Mouse (Mus musculus): ENCODE results near the gene Syt9.

The Syt9 gene

DNA sequence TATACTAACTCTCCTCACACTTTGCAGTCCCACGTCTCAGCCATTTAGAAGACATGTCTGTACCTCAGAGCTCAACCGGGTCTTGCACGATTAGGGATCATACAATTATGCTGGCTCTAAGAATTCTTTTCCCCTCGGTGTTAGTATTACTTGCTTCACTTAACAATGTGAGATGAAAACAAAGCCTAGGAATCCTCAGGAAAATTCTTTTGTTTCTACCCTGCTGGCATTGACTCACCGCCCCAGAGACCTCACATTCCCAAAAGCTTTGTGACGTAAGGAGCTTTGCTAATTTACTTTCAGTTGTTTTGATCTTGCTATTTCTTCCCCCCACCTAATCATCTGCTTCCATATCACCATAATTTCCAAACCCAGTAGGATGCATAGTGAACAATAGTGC is 166.0 kb downstream of the Syt9 start:
- DNase-seq (ENCODE audit: low read depth in 2 of 2, low spot score in 2 of 2): no peak

DNA sequence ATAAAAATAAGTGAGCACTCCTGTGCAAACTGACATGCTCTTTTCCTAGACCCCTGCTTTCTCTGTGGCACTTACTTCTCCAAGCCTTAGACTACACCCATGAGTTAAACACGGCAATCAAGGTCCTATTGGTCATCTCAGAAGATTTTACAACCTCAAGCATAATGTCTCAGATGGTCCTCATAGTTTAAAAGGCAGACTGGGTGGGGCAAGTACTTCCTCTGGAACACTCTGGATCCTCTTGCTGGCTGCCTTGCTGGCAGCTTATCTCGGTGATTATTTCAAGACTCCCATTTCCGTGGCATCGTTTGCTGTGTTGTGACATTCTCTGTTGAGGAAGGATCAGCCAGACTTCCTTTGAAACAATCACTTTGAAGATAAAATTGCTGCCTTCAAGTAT is 169.5 kb downstream of the Syt9 start:
- no peak for DNase-seq (ENCODE audit: low read depth in 2 of 2, low spot score in 2 of 2)

DNA sequence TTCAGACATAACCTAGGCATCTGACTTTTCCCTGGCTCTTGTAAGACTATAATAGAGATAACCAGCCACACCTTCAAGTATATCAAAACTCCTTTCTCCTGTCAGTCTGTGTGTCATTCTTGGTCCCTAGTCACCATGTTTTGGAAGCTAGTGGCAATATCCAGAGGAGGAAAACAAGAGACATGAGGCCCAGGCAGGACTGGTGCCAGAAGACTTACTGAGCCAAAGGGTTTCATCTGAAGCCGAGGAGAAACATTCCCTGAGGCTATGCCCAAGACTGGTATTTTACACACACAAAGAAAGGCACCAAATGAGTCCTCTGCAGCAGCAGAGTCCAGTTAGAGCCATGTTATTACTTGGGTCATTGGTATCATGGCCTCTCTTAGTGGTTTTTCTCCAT is 174.5 kb downstream of the Syt9 start:
- no peak for DNase-seq (ENCODE audit: low read depth in 2 of 2, low spot score in 2 of 2)

DNA sequence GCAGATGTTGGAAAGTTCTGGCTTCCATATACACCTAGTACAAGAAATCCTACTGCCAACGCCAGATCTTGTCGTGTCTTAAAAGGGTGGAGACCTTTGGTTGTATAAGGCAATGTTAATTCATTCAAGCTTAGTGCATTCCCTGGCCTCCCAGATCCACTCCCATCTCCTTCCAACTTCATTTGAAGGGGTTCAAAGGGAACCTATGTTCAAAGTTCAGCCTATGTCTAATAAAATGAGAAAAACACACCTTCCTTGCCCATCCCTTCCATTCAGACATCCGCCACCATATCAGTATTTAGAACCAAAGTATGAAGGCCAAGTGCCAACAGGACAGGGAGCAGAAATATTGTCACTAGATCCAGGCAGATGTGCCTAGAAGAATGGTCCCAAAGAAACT is 177.3 kb downstream of the Syt9 start:
- no peak for DNase-seq (ENCODE audit: low read depth in 2 of 2, low spot score in 2 of 2)

DNA sequence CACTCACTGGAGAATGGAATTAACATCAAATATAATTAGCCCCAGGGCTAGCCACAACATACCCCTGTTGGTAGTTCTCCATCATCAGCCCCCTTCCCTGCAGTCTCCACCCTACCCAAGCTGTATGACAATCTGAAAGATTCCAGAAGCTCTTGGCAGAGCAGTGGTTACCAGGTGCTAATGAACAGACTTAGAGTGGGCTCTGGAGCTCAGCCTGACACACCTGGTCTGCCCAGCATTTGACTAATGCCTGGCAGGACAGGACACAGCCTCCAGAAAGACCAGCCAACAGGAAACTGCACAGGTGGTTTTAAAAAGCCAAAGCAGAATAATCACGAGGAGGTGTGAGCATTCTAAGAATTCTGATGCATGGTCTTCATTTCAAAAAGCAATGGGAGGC is 182.9 kb downstream of the Syt9 start:
- no peak for DNase-seq (ENCODE audit: low read depth in 2 of 2, low spot score in 2 of 2)

DNA sequence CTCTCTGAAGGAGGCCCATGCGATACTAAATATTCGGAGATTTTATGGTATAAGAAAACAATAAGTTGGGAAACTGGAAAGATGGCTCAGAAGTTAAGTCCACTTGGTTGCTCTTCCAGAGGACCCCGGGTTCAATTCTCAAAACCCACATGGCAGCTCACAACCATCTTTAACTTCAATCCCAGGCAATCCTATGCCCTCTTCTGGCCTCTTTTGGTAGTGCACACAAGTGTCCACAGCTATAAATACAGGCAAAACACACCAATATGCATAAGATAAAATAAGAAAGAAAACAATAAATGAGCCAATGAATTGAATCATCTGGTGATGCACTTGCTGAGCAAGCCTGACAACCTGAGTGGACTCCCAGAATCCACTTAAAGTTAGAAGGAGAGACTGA is 185.4 kb downstream of the Syt9 start:
- DNase-seq (ENCODE audit: low read depth in 2 of 2, low spot score in 2 of 2): no peak

DNA sequence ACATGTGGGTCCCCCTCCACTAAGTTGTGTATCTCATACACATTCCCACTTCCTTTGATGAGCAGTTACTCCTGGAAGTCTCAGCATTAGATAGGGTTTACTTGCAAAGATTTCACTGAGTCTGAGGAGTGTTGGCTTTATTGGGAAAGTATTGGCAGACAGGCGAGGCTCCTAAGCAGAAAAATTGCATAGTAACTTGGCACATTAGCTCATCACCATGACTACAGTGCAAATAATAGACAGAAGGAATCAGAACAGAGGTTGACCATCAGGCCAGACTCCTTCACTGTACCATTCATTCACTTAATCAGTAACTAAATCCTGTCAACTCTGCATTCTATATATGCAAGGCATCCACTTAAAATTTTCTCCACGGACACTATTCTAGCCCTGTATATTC is 190.1 kb downstream of the Syt9 start:
- DNase-seq (ENCODE audit: low read depth in 2 of 2, low spot score in 2 of 2): no peak

DNA sequence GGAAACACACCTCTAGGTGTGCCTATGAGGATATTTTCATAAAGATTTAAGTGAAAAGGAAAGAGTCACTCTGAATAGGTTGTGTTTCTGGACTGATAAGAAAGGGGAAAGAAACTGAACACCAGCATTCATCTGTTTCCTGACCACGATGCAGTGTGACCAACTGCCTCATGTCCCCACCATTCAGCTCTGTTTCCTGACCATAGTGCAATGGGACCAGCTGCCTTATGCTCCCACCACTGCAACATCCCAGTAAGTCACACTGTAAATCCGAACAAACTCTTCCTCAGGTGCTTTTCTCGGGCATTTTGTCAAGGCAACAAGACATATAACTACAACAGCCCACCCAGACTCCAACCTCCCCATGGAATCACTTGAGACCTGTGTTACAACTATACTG is 191.1 kb downstream of the Syt9 start:
- DNase-seq (ENCODE audit: low read depth in 2 of 2, low spot score in 2 of 2): no peak

DNA sequence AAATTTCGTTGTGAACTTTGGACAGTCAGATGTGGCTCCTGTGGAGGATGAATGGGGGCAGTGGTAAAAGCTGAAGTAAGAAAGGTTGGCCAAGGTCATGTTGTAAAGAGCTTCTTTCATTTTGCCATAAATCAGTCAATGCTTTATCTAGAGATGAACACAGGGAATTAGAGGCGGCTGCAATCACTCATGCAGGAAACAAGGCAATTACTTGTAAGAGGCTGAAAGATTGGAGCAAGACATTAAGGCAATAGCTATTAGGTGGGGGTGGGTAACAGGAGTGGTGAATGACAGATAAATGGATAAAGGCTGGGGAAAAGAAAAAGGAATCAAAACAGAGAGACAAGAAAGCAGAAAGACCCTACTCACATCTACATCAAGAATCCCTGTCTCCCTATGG is 193.2 kb downstream of the Syt9 start:
- DNase-seq (ENCODE audit: low read depth in 2 of 2, low spot score in 2 of 2): no peak

DNA sequence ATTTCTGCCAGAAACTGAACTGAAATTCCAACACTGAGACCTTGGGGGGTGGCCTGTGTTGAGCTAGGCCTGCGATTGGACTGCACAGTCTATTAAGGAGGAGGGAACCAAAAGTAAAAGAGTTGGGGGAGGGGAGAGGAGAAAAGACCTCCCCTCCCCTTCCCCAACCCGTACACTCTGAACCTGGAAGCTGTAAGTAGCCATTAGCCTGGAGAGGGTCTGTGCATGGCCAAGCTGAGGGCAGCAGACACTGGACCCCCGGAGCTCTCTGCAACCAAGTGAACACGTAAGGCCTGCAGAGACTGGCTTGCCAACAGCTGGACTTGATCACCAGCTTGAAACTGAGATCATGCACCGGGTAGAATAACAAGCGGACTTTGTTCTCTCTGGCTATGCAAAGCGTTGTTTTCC is 196.7 kb downstream of the Syt9 start, which contains the start of gene Olfml1:
Gene Olfml1 (plus strand): TSS at position 186 of the 411 bp plus-strand sequence.
- no peak for DNase-seq (ENCODE audit: low read depth in 2 of 2, low spot score in 2 of 2)

DNA sequence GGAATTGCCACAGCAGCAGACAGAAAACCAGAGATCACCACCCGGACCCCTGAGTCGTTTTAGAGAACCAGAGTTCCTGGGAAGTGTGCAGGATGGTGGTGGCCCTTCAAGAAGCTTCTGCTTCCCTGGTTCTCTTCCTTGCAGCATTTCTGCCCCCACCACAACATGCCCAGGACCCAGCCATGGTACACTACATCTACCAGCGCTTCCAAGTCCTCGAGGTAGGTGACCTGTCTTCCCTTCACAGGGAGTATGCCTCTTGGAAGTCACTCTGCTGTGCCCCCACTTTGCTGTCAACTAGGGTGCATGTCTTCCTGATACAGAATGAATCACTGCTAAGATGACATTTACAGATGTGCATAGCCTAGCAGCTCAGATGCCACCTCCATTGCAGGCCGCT is 197.1 kb downstream of the Syt9 start:
- no peak for DNase-seq (ENCODE audit: low read depth in 2 of 2, low spot score in 2 of 2)

DNA sequence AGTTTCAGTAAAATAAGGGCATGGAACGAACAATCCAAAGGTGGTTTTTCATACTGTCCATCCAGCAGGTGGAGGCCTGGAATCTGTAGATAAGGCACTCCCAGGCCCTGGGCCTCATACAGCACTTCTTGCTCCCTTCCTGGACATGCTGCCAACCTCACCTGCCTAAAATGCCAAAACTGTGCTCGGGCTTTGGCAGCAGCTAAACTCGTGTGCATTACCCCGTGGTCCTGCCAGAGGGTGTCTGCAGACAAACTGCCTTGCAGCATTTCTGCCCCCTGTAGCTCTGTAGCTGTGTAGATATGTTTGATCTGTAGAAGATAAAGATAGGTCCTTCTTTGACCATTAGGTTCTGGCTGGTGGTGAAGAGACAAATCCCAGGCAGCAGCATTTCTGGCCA is 198.4 kb downstream of the Syt9 start:
- DNase-seq (ENCODE audit: low read depth in 2 of 2, low spot score in 2 of 2): no peak

DNA sequence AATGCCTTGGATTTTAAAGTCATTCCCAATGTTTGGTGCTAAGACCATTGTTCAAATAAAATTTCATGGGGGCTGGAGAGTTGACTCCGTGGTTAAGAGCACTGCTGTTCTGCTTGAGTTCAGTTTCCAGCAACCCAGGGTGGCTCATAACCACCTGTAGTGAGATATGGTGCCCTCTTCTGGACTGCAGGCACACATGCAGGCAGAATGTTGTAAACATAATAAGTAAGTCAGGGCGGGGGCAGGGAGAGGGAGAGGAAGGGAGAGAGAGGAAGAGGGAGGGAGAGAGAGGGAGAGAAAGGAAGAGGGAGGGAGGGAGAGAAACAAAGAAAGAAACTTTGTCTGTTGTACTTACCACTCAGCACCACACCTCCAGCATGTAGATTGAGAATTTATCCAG is 203.3 kb downstream of the Syt9 start:
- DNase-seq (ENCODE audit: low read depth in 2 of 2, low spot score in 2 of 2): no peak

DNA sequence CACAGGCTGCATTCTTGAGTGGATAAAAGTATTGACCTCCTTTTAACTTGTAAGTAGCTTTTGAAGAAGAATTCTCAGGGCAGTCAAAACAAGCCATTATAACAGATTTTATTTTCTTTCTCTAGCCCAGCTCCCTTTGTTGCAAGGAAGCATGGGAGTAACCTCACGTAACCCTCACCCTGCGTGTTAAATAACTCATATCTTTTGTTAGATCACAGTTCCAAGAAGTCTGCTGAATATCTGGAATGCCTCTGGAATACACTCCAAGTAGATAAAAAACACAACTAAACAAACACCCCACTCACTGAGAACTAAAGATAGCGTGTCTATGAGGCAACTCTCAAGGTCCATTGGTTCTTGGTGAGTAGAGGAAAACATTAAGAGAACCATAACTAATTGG is 203.7 kb downstream of the Syt9 start:
- no peak for DNase-seq (ENCODE audit: low read depth in 2 of 2, low spot score in 2 of 2)

DNA sequence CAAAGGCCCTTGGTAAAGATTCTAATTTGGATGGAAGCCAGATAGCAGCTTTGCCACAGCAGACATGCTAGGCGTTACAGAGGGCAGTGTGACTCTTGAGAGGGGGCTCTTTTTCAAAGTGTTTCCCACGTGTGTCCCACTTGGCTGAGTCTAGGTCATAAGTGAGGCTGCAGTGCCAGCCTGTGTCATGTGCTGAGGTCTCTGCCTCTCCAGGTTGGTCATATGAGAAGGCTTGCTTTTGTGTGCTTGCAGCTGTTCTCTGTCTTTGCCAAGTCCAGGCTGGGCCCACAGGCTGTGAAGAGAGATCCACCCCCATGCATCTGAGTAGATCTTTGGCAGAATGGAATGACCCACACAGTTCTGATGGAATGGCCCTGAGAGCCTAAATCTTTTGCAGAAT is 222.1 kb downstream of the Syt9 start:
- no peak for DNase-seq (ENCODE audit: low read depth in 2 of 2, low spot score in 2 of 2)

DNA sequence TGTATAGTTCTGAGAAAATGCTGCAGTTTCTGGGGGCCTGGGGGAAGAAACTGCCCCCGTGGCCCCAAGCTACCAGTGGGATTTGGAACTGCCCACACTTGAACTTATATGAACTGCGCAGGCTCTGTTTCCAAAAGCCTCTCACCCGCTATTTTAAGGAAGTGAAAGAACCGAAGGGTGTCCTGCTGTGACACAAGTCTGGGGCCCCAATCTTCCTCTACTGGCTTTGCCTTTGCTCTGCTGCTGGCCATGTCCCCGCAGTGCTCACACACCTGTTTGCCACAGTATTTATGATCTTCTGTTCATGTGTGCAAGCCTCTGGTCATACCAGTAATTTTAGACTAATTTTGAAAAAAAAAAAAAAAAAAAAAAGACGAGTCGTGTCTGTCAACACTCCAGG is 223.4 kb downstream of the Syt9 start:
- DNase-seq (ENCODE audit: low read depth in 2 of 2, low spot score in 2 of 2): no peak

DNA sequence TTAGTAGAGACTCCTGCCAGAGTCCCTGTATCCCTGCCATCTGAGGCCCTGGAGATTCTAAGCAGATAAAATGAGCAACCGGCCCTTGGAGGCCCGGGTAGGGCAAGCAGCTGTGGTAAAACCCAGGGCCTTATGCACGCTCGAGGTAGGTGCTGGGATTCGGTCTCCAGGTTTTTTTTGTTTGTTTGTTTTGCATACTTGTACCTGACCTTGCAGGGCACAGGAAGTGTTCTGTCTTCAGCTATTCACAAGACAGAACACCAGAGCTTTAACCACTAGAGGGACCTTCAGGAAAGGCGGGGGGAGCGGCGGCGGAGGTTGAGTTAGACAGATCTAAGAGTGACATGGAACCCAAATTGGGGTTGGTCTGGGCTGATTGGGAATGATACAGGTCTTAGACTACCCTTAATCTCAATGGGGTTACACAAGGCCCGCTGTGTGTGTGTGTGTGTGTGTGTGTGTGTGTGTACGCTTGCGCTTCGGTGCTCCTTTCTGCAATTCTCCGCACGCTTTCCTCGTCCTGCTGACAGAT is 223.9 kb downstream of the Syt9 start:
- DNase-seq (ENCODE audit: low read depth in 2 of 2, low spot score in 2 of 2): peak in 1 of 2 experiments; percentile 4

DNA sequence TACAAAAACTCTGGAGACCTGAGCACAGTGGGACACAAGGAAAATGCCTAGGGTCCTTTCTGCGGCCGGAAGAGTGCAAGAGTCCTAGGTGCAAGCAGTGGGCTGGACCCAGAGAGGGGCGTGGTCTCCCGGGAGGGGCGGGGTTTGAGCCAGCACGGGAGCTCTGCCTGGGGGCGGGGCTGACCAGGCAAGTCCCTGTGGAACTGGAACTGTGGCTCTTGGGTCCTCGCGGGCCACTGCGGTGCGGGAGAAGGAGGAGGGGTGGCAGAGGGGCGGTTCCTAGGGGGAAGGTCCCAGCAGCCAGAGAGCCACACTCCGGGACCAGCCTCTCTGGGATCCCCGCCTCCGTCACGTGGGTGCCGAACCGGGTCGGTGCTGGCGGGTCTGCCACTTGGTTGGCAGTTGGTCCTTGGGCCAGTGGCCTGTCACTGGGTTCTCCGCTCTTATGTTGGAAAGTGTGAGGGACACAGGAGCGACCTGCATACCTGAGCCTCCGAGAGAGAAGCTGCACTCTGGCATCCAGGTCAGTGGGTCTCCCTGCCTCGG is 224.4 kb downstream of the Syt9 start, which contains the start of gene Ppfibp2:
Gene Ppfibp2 (plus strand): TSS at position 351 of the 546 bp plus-strand sequence.
- DNase-seq (ENCODE audit: low read depth in 2 of 2, low spot score in 2 of 2): peak; percentile 3 to 39

DNA sequence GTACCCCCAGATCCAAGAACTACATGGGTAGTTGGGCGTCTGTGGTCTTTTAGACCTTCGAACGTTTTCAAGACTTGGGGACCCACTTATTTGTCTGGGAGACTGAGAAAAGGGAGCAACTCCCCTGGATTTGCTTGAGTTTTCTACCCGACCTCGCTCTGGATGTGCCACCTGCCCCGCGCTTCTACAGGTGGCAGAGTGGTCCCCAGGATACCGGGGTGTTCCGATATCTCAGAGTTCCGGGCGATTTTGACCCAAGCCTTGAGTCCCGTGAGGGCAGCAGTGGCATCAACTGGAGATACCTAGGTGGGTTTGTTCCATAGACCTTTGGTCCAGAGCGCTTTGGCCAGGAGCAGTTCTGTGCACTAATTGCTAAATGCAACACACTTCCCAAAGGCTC is 224.9 kb downstream of the Syt9 start:
- no peak for DNase-seq (ENCODE audit: low read depth in 2 of 2, low spot score in 2 of 2)

DNA sequence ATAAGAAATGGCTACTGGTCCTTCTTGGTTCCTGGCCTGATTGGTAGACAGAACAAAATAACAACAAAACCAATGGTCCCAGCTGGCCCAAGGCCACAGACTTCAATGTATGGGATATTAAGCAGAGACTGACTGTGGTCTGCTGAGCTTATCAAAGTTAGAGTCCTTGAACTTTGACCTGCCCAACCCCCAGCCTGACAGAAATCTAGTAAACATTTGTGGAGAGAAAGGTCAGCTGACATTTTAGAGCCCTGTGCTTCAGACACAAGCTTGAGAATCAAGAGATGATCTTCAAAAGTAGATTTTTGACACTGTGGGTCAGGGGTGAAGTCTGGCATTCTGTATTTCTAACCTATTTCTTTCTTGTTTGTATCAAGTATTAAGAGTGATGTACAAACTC is 226.2 kb downstream of the Syt9 start:
- DNase-seq (ENCODE audit: low read depth in 2 of 2, low spot score in 2 of 2): no peak

DNA sequence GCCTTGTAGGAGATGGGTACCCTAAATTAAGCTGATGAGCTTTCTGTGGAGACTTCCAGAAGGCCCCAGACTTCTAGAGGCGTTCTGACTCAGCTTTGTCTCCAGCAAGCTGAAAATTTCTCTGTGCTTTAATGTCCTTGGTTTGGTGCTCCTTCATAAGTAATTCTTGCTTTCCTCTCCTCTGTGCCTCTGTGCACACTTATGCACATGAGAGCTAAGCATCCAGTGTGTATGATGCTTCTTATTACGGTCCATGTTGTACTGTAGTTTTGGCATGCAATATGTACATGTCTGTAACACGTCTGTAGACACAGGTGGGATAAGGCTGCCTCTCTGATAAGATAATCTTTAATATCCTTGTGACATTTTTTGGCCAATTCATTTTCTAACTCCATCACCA is 227.4 kb downstream of the Syt9 start:
- no peak for DNase-seq (ENCODE audit: low read depth in 2 of 2, low spot score in 2 of 2)
